ENCODE assay signal across 21 mouse cellular contexts in genomic region chr1:128462389-128462788, GRCm38 (mm10).
"Had no signal": no experiment of that assay in that cellular context is flagged by ENCODE, and none has a peak within 500 bp of the region (broad histone marks: within the 10 kb centered on the region; RNA-seq: fewer than 3 reads in every experiment).

No protein-coding gene starts in this region.

- H3K4me2 ChIP-seq: intestine, embryonic 15.5 days; kidney, embryonic 15.5 days; limb, embryonic 12.5 days; limb, embryonic 15.5 days; liver, embryonic 11.5 days; liver, embryonic 15.5 days; midbrain, embryonic 12.5 days; neural tube, embryonic 13.5 days had no signal

- H3K36me3 ChIP-seq: intestine, embryonic 15.5 days; kidney, embryonic 15.5 days; limb, embryonic 12.5 days; limb, embryonic 15.5 days; liver, embryonic 15.5 days; midbrain, embryonic 12.5 days; neural tube, embryonic 13.5 days had no signal

- H3K4me1 ChIP-seq: intestine, embryonic 15.5 days; limb, embryonic 12.5 days; limb, embryonic 15.5 days; liver, embryonic 15.5 days had no signal

- H3K9me3 ChIP-seq: intestine, embryonic 15.5 days; kidney, embryonic 15.5 days; limb, embryonic 12.5 days; limb, embryonic 15.5 days; liver, embryonic 15.5 days; midbrain, embryonic 12.5 days; neural tube, embryonic 13.5 days had no signal

- H3K9ac ChIP-seq: intestine, embryonic 15.5 days; kidney, embryonic 15.5 days; limb, embryonic 12.5 days; limb, embryonic 15.5 days; liver, embryonic 15.5 days; midbrain, embryonic 12.5 days; neural tube, embryonic 13.5 days had no signal

- H3K4me3 ChIP-seq: intestine, embryonic 15.5 days; kidney, embryonic 15.5 days; limb, embryonic 12.5 days; limb, embryonic 15.5 days; liver, embryonic 15.5 days; midbrain, embryonic 12.5 days; myocyte; neural tube, embryonic 13.5 days had no signal

- H3K27me3 ChIP-seq: intestine, embryonic 15.5 days; limb, embryonic 12.5 days; limb, embryonic 15.5 days; midbrain, embryonic 12.5 days; neural tube, embryonic 13.5 days had no signal

- DNase-seq: kidney, adult 11 months; kidney, adult 8-10 months; kidney, postnatal 10 days; kidney, postnatal 36 days; left cerebral cortex, postnatal 4 days; lung, adult 2 months; retina, postnatal 1 day; right cerebral cortex, postnatal 25 days; spleen, adult 18-20 months; thymus, postnatal 25 days had no signal

- H3K27ac ChIP-seq: intestine, embryonic 15.5 days; kidney, embryonic 15.5 days; limb, embryonic 12.5 days; limb, embryonic 15.5 days; liver, embryonic 15.5 days; macrophage; midbrain, embryonic 12.5 days; neural tube, embryonic 13.5 days had no signal

- ATAC-seq: intestine, embryonic 15.5 days; midbrain, embryonic 16.5 days had no signal
